Mouse (Mus musculus): ENCODE results near the gene Cpeb3. TPM values are rescaled to one million over a fixed set of nuclear protein-coding genes. Genes with fewer than 3 reads are reported as not detected.

The Cpeb3 gene
- polyA plus RNA-seq, 1 experiment from 2014 or later, result 3.1 TPM

- DNase-seq (ENCODE audit: low spot score), result no peak
These were observed 182.5 kb downstream of the Cpeb3 start for GRCm38 (mm10) chr19:37025839-37026319.

GRCm38 (mm10) chr19:37022146-37022545 is 186.3 kb downstream of the Cpeb3 start:
- Histone ChIP-seq H3K4me2 (ENCODE audit: low read length) (no peak overlapping the region), H3K4me3 (ENCODE audit: low read depth, low read length) (no peak overlapping the region), H3K27me3 (replicated peaks; ENCODE audit: control insufficient read depth, insufficient read depth, low read length) (no peaks in the 10 kb centered on the region), H3K27ac (ENCODE audit: low read depth, low read length) (no peak overlapping the region), H3K4me1 (ENCODE audit: control insufficient read depth, insufficient read depth, low read length) (no peaks in the 10 kb centered on the region), H3K36me3 (ENCODE audit: control insufficient read depth, insufficient read depth, low read length) (no peaks in the 10 kb centered on the region), H3K9ac (ENCODE audit: low read length) (no peak overlapping the region), H3K9me3 (replicated peaks; ENCODE audit: control insufficient read depth, low read length) (no peaks in the 10 kb centered on the region)
- DNase-seq (ENCODE audit: low spot score), result no peak
- no peak for ATAC-seq
- 88% methylated on average over 5 of the region's 5 CpGs for WGBS

More at GRCm38 (mm10) chr19:37025839-37026319, 182.5 kb downstream of the Cpeb3 start:
- no peak overlapping the region for H3K9ac ChIP-seq (ENCODE audit: low read length)
- no peak overlapping the region for H3K4me3 ChIP-seq (ENCODE audit: low read depth, low read length)
- H3K4me2 ChIP-seq (ENCODE audit: low read length), result no peak overlapping the region
- no peaks in the 10 kb centered on the region for H3K9me3 ChIP-seq (replicated peaks; ENCODE audit: control insufficient read depth, low read length)
- no peaks in the 10 kb centered on the region for H3K27me3 ChIP-seq (replicated peaks; ENCODE audit: control insufficient read depth, insufficient read depth, low read length)
- ATAC-seq, result no peak
- H3K27ac ChIP-seq (ENCODE audit: low read depth, low read length), result no peak overlapping the region
- H3K4me1 ChIP-seq (ENCODE audit: control insufficient read depth, insufficient read depth, low read length), result no peaks in the 10 kb centered on the region
- 74% methylated on average over 13 of the region's 13 CpGs for WGBS
- no peaks in the 10 kb centered on the region for H3K36me3 ChIP-seq (ENCODE audit: control insufficient read depth, insufficient read depth, low read length)

GRCm38 (mm10) chr19:37020951-37021350 is 187.4 kb downstream of the Cpeb3 start:
- H3K4me1 ChIP-seq (ENCODE audit: control insufficient read depth, insufficient read depth, low read length), result no peaks in the 10 kb centered on the region
- no peak overlapping the region for H3K4me3 ChIP-seq (ENCODE audit: low read depth, low read length)
- H3K36me3 ChIP-seq (ENCODE audit: control insufficient read depth, insufficient read depth, low read length), result no peaks in the 10 kb centered on the region
- DNase-seq (ENCODE audit: low spot score) (no peak), ATAC-seq (no peak)
- WGBS, result 80% methylated on average over 10 of the region's 11 CpGs
- no peak overlapping the region for H3K27ac ChIP-seq (ENCODE audit: low read depth, low read length)
- H3K27me3 ChIP-seq (replicated peaks; ENCODE audit: control insufficient read depth, insufficient read depth, low read length), result no peaks in the 10 kb centered on the region
- H3K4me2 ChIP-seq (ENCODE audit: low read length), result no peak overlapping the region
- H3K9me3 ChIP-seq (replicated peaks; ENCODE audit: control insufficient read depth, low read length), result 0 out of 2 replicates have a peak, but pooled peaks cover 4% of the 10 kb centered on the region
- H3K9ac ChIP-seq (ENCODE audit: low read length), result no peak overlapping the region

- DNase-seq (ENCODE audit: low spot score), result no peak
- Histone ChIP-seq H3K27ac (ENCODE audit: low read depth, low read length) (no peak overlapping the region), H3K36me3 (ENCODE audit: control insufficient read depth, insufficient read depth, low read length) (no peaks in the 10 kb centered on the region), H3K4me3 (ENCODE audit: low read depth, low read length) (no peak overlapping the region), H3K4me2 (ENCODE audit: low read length) (no peak overlapping the region), H3K27me3 (replicated peaks; ENCODE audit: control insufficient read depth, insufficient read depth, low read length) (no peaks in the 10 kb centered on the region), H3K9me3 (replicated peaks; ENCODE audit: control insufficient read depth, low read length) (0 out of 2 replicates have a peak, but pooled peaks cover 4% of the 10 kb centered on the region), H3K9ac (ENCODE audit: low read length) (no peak overlapping the region), H3K4me1 (ENCODE audit: control insufficient read depth, insufficient read depth, low read length) (no peaks in the 10 kb centered on the region)
- WGBS, result 87% methylated on average over 3 of the region's 5 CpGs
- ATAC-seq, result no peak
These were observed 187.9 kb downstream of the Cpeb3 start for GRCm38 (mm10) chr19:37020531-37020930.

GRCm38 (mm10) chr19:37018931-37019330 is 189.5 kb downstream of the Cpeb3 start:
- DNase-seq (ENCODE audit: low spot score), result no peak
- 53% methylated on average over 5 of the region's 5 CpGs for WGBS
- H3K4me1 ChIP-seq (ENCODE audit: control insufficient read depth, insufficient read depth, low read length), result no peaks in the 10 kb centered on the region

GRCm38 (mm10) chr19:37018411-37018810 is 190.0 kb downstream of the Cpeb3 start:
- WGBS, result 3% methylated on average over 26 of the region's 26 CpGs
- DNase-seq (ENCODE audit: low spot score) (peak; percentile 82), ATAC-seq (peak; percentile 94)
- Histone ChIP-seq H3K4me2 (ENCODE audit: low read length) (peak overlapping the region; percentile 43), H3K9ac (ENCODE audit: low read length) (peak overlapping the region; percentile 9; the same call in 1 of the 2 replicates), H3K27ac (ENCODE audit: low read depth, low read length) (no peak overlapping the region), H3K9me3 (replicated peaks; ENCODE audit: control insufficient read depth, low read length) (0 out of 2 replicates have a peak, but pooled peaks cover 4% of the 10 kb centered on the region), H3K4me3 (ENCODE audit: low read depth, low read length) (peak overlapping the region; percentile 26), H3K27me3 (replicated peaks; ENCODE audit: control insufficient read depth, insufficient read depth, low read length) (no peaks in the 10 kb centered on the region), H3K36me3 (ENCODE audit: control insufficient read depth, insufficient read depth, low read length) (peaks cover 9% of the 10 kb centered on the region; the same call in 1 of the 2 replicates), H3K4me1 (ENCODE audit: control insufficient read depth, insufficient read depth, low read length) (no peaks in the 10 kb centered on the region)

More at GRCm38 (mm10) chr19:37018931-37019330, 189.5 kb downstream of the Cpeb3 start:
- no peak overlapping the region for H3K27ac ChIP-seq (ENCODE audit: low read depth, low read length)
- 0 out of 2 replicates have a peak overlapping the region, but pooled peaks have one; percentile 9 for H3K9ac ChIP-seq (ENCODE audit: low read length)
- H3K27me3 ChIP-seq (replicated peaks; ENCODE audit: control insufficient read depth, insufficient read depth, low read length), result no peaks in the 10 kb centered on the region
- peak overlapping the region; percentile 43 for H3K4me2 ChIP-seq (ENCODE audit: low read length)
- H3K4me3 ChIP-seq (ENCODE audit: low read depth, low read length), result peak overlapping the region; percentile 26
- H3K36me3 ChIP-seq (ENCODE audit: control insufficient read depth, insufficient read depth, low read length), result peaks cover 4% of the 10 kb centered on the region; the same call in 1 of the 2 replicates
- peak; percentile 21; the same call in 1 of the 2 replicates for ATAC-seq
- H3K9me3 ChIP-seq (replicated peaks; ENCODE audit: control insufficient read depth, low read length), result 0 out of 2 replicates have a peak, but pooled peaks cover 4% of the 10 kb centered on the region

- Histone ChIP-seq H3K9me3 (replicated peaks; ENCODE audit: control insufficient read depth, low read length) (0 out of 2 replicates have a peak, but pooled peaks cover 4% of the 10 kb centered on the region), H3K4me1 (ENCODE audit: control insufficient read depth, insufficient read depth, low read length) (no peaks in the 10 kb centered on the region), H3K4me3 (ENCODE audit: low read depth, low read length) (no peak overlapping the region), H3K36me3 (ENCODE audit: control insufficient read depth, insufficient read depth, low read length) (peaks cover 19% of the 10 kb centered on the region; the same call in 1 of the 2 replicates), H3K4me2 (ENCODE audit: low read length) (no peak overlapping the region), H3K9ac (ENCODE audit: low read length) (no peak overlapping the region), H3K27me3 (replicated peaks; ENCODE audit: control insufficient read depth, insufficient read depth, low read length) (no peaks in the 10 kb centered on the region), H3K27ac (ENCODE audit: low read depth, low read length) (no peak overlapping the region)
- ATAC-seq (no peak), DNase-seq (ENCODE audit: low spot score) (no peak)
- 93% methylated on average over 6 of the region's 6 CpGs for WGBS
These were observed 191.5 kb downstream of the Cpeb3 start for GRCm38 (mm10) chr19:37016890-37017289.

GRCm38 (mm10) chr19:37014173-37014939 is 194.0 kb downstream of the Cpeb3 start:
- Histone ChIP-seq H3K27ac (ENCODE audit: low read depth, low read length) (no peak overlapping the region), H3K9ac (ENCODE audit: low read length) (no peak overlapping the region), H3K9me3 (replicated peaks; ENCODE audit: control insufficient read depth, low read length) (0 out of 2 replicates have a peak, but pooled peaks cover 4% of the 10 kb centered on the region), H3K4me3 (ENCODE audit: low read depth, low read length) (no peak overlapping the region), H3K4me2 (ENCODE audit: low read length) (no peak overlapping the region), H3K4me1 (ENCODE audit: control insufficient read depth, insufficient read depth, low read length) (no peaks in the 10 kb centered on the region), H3K36me3 (ENCODE audit: control insufficient read depth, insufficient read depth, low read length) (peaks cover 43% of the 10 kb centered on the region), H3K27me3 (replicated peaks; ENCODE audit: control insufficient read depth, insufficient read depth, low read length) (no peaks in the 10 kb centered on the region)
- no peak for ATAC-seq
- WGBS, result 93% methylated on average over 8 of the region's 8 CpGs
- no peak for DNase-seq (ENCODE audit: low spot score)

- no peaks in the 10 kb centered on the region for H3K4me1 ChIP-seq (ENCODE audit: control insufficient read depth, insufficient read depth, low read length)
- no peak overlapping the region for H3K9ac ChIP-seq (ENCODE audit: low read length)
- no peak overlapping the region for H3K4me3 ChIP-seq (ENCODE audit: low read depth, low read length)
- ATAC-seq (no peak), DNase-seq (ENCODE audit: low spot score) (no peak)
- no peak overlapping the region for H3K4me2 ChIP-seq (ENCODE audit: low read length)
- peaks cover 52% of the 10 kb centered on the region for H3K36me3 ChIP-seq (ENCODE audit: control insufficient read depth, insufficient read depth, low read length)
- 0 out of 2 replicates have a peak, but pooled peaks cover 4% of the 10 kb centered on the region for H3K9me3 ChIP-seq (replicated peaks; ENCODE audit: control insufficient read depth, low read length)
- no peak overlapping the region for H3K27ac ChIP-seq (ENCODE audit: low read depth, low read length)
- 91% methylated on average over 6 of the region's 6 CpGs for WGBS
- H3K27me3 ChIP-seq (replicated peaks; ENCODE audit: control insufficient read depth, insufficient read depth, low read length), result no peaks in the 10 kb centered on the region
These were observed 194.9 kb downstream of the Cpeb3 start for GRCm38 (mm10) chr19:37013461-37013860.

Measured in forebrain, embryonic 14.5 days (tissue).